Mouse (Mus musculus) liver, embryonic 14.5 days (tissue): ENCODE results near the gene Fgfr2. TPM values are rescaled to one million over a fixed set of nuclear protein-coding genes. Genes with fewer than 3 reads are reported as not detected.
A peak's percentile ranks its signal among the peaks of the same experiment; 100 is the strongest.

Experiments used
- ATAC-seq: fragments of 200-750 bp; cut with Nextera tagmentation; 2 replicates; pipeline ENCODE4 v1.8.0; 2017; ENCODE audit warnings: moderate number of reproducible peaks, mild to moderate bottlenecking, moderate library complexity; ENCODE audit not compliant: insufficient read depth
- DNase-seq, 3 experiments: peaks; one replicate each; pipeline ENCODE4 v3.0.0-alpha.2; 2012 to 2013; ENCODE audit warnings: low read depth in 3 of 3, low spot score in 3 of 3
- H3K27ac ChIP-seq: fragments of 300-500 bp; sonication (generic); 2 replicates; pipeline ENCODE4 v1.5.1; 2014; ENCODE audit warnings: moderate library complexity, mild to moderate bottlenecking, control low read depth, inconsistent platforms
- H3K27me3 ChIP-seq: fragments of 300-500 bp; sonication (generic); 2 replicates; pipeline ENCODE4 v1.6.1; 2014; ENCODE audit warnings: mild to moderate bottlenecking, low read length, moderate library complexity; ENCODE audit not compliant: control insufficient read depth, insufficient read depth
- H3K36me3 ChIP-seq: fragments of 300-500 bp; sonication (generic); replicated peaks from 2 replicates; pipeline ENCODE4 v1.6.1; 2014; ENCODE audit warnings: low read depth; ENCODE audit not compliant: control insufficient read depth, insufficient read depth
- H3K4me1 ChIP-seq, 2 experiments: fragments of 200-500 bp in 1 of 2; fragments of 300-500 bp in 1 of 2; sonication (generic) in 1 of 2; replicated peaks; 2 replicates each; pipeline ENCODE4 v1.6.1; 2012 to 2014; ENCODE audit warnings: antibody characterized with exemption in 1 of 2, inconsistent platforms in 1 of 2, low read length in 1 of 2; ENCODE audit not compliant: control insufficient read depth in 2 of 2, insufficient read depth in 2 of 2
- H3K4me2 ChIP-seq: fragments of 300-500 bp; sonication (generic); 2 replicates; pipeline ENCODE4 v1.6.1; 2014; ENCODE audit warnings: low read depth, mild to moderate bottlenecking, control low read depth, moderate library complexity
- H3K4me3 ChIP-seq, 2 experiments: fragments of 200-500 bp in 1 of 2; fragments of 300-500 bp in 1 of 2; sonication (generic) in 1 of 2; 2 replicates each; pipeline ENCODE4 v1.5.1; 2012 to 2014; ENCODE audit warnings: low read depth in 2 of 2, low read length in 2 of 2, mild to moderate bottlenecking in 2 of 2, control low read depth in 1 of 2, inconsistent platforms in 1 of 2, moderate library complexity in 1 of 2; ENCODE audit not compliant: insufficient read depth in 1 of 2
- H3K9ac ChIP-seq: fragments of 300-500 bp; sonication (generic); replicated peaks from 2 replicates; pipeline ENCODE4 v1.6.1; 2014; ENCODE audit warnings: mild to moderate bottlenecking, control low read depth, moderate library complexity
- H3K9me3 ChIP-seq: fragments of 300-500 bp; sonication (generic); 2 replicates; pipeline ENCODE4 v1.6.1; 2016; ENCODE audit warnings: low read length, mixed read lengths; ENCODE audit not compliant: control insufficient read depth
- CTCF ChIP-seq: IDR thresholded peaks from 2 replicates; pipeline ENCODE4 v1.5.1; 2016; ENCODE audit warnings: antibody characterized with exemption, low read depth, control low read depth
- EP300 ChIP-seq: IDR thresholded peaks from 2 replicates; pipeline ENCODE4 v1.6.1; 2016; ENCODE audit warnings: antibody characterized with exemption, low read depth
- WGBS: fragments of 180-500 bp; shearing (Covaris S2); extraction: QIAGEN DNeasy Blood & Tissue Kit; methylation state at CpG from one replicate; pipeline ENCODE4 v1.1.7; 2014; ENCODE audit not compliant: insufficient replicate concordance; 5-methylcytosine and 5-hydroxymethylcytosine counted together
- polyA plus RNA-seq, 2 experiments: library from polyadenylated mRNA; depleted of rRNA in 1 of 2; stranded (reverse) in 1 of 2; unstranded in 1 of 2; fragments of >200 nt; fragmentation: Nextera tagmentation in 1 of 2; extraction: Ambion mirVana in 1 of 2; gene quantifications; 2 replicates each; pipeline versions ENCODE4 v1.2.1 to v1.2.3; 2012 to 2014

Gene Fgfr2
- polyA plus RNA-seq, 2 experiments: 7.9 to 8.8 TPM

DNA sequence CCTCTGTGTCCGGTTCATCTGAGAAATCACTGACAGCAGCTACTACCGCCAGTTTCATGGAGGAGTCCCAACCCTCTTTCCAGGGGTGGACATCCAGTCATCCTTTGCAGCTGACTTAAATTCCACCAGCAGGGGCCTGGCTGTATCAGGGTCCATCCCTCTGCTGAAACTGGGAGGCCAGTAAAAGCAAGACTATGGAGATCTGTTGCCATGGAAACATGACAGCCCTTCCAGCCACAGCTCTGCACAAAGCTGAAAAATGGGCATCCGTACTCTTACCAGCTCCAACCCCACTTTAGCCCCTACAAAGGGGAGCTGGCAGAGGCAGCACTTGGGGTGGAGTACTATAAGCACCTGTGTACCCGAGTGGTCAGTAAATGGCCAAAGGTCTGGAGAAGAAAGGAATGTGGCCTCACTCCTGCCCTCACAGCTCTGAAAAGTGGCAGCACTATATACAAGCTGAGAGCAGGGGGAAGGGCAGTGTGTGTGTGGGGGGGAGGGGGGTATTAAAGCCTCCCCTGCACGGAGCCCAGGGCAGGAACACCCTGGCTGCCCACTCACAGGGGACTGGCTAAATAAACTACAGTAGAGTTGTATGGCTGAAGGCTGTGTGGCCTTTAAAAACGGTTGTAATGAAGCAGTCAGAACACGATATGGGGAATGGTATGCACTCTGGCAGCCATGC, 341.9 kb downstream of the Fgfr2 start:
- 71% methylated on average over 7 of the region's 7 CpGs for WGBS
- Histone ChIP-seq H3K4me1 (peaks cover 42 to 47% of the 10 kb centered on the region in 2 experiments), H3K27ac (no peak overlapping the region), H3K4me3 (no peak overlapping the region), H3K9me3 (no peaks in the 10 kb centered on the region), H3K9ac (no peak overlapping the region), H3K27me3 (no peaks in the 10 kb centered on the region), H3K4me2 (no peak overlapping the region), H3K36me3 (no peaks in the 10 kb centered on the region)
- DNase-seq (no peak), ATAC-seq (no peak)
- TF ChIP-seq CTCF (no peak), EP300 (no peak)

DNA sequence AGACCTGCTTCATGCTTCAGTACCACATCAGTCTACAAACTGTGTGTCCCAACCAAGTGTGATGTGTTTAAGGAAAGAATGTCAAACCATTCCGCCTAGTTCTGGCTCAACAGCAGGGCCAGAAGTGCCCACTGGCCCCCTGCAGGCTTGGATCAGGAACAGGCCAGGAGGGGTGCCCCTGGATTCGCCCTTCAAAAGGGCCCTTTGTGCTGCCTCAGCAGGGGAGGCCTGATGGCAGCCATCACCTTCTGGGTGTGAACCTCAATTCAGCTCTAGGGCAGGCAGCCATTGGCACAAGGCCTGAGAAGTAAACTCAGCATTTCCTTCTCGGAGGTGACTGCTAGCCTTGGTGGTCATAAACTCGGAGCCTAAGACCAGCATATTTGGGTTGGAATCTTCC, 342.5 kb downstream of the Fgfr2 start:
- peaks cover 42 to 46% of the 10 kb centered on the region in 2 experiments for H3K4me1 ChIP-seq
- no peak for DNase-seq
- H3K9ac ChIP-seq: no peak overlapping the region
- no peak overlapping the region for H3K4me2 ChIP-seq
- no peaks in the 10 kb centered on the region for H3K9me3 ChIP-seq
- H3K36me3 ChIP-seq: no peaks in the 10 kb centered on the region
- ATAC-seq: no peak
- H3K27ac ChIP-seq: peak overlapping the region; percentile 52
- H3K27me3 ChIP-seq: no peaks in the 10 kb centered on the region
- TF ChIP-seq EP300 (no peak), CTCF (no peak)
- H3K4me3 ChIP-seq: no peak overlapping the region
- WGBS: 77% methylated on average over 4 of the region's 4 CpGs

DNA sequence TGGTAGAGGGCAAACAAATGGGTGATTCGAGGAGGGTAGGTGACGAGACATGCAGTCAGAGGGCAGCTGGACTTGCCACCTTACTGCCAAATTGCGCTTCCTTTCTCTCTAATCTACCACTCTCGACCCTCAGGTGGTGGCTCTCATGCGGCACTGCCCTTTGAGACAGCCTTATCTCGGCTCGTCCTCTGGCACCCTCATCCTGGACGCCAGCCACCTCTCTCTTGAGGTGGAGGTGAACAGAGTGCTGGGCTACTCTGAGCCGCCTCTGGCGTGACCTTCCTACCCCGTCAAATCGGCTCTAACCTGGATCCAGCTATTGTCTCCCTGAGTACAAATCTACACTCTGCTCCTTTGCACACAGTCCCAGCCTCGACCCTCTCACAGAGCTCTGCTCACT, 344.5 kb downstream of the Fgfr2 start:
- H3K4me2 ChIP-seq: peak overlapping the region; percentile 73
- WGBS: 40% methylated on average over 13 of the region's 13 CpGs
- no peaks in the 10 kb centered on the region for H3K27me3 ChIP-seq

DNA sequence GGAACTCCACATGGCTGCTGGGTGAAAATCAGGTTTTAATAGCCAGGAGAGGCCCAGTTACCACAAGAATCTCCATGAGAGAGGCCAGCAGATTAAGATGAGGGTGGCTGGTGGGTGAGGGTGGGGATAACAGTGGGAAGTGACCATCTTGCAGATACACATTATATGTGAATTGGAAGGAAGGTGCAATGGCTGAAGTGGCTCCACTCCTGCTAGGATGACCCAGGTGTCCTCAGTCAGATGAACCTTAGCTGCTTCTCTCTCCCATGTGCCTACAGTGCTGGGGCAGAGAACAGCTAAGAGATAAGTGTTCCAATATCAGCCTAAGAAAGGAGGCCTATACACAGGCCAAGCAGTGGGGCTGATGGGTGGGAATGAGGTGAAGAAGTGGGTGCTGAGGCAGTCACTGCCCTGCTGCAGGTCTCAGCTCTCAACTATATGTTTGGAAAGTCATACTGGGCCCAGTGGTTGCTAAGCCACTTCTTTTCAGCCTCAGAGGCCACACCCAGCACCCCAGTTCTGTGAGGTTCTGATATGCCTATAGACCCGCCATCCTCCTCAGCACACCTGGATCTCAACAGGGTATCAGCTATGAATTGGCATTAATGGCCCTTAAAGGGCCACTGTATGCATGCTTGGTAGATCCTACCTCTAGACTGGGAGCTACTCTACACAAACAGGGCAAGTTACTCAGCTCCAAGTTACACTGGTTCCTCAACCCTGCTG, 345.3 kb downstream of the Fgfr2 start:
- H3K9me3 ChIP-seq: no peaks in the 10 kb centered on the region

More for the DNA sequence above, 344.5 kb downstream of the Fgfr2 start:
- H3K4me1 ChIP-seq: peaks cover 43 to 47% of the 10 kb centered on the region in 2 experiments
- TF ChIP-seq CTCF (no peak), EP300 (no peak)
- DNase-seq: peak in 1 of 3 experiments; percentile 52
- H3K36me3 ChIP-seq: peaks cover 6% of the 10 kb centered on the region
- H3K9me3 ChIP-seq: no peaks in the 10 kb centered on the region
- ATAC-seq: peak; percentile 55
- H3K4me3 ChIP-seq: peak overlapping the region in 1 of 2 experiments; percentile 31; a peak in 2 of 4 replicates
- peak overlapping the region; percentile 99 for H3K27ac ChIP-seq
- peak overlapping the region; percentile 78 for H3K9ac ChIP-seq

DNA sequence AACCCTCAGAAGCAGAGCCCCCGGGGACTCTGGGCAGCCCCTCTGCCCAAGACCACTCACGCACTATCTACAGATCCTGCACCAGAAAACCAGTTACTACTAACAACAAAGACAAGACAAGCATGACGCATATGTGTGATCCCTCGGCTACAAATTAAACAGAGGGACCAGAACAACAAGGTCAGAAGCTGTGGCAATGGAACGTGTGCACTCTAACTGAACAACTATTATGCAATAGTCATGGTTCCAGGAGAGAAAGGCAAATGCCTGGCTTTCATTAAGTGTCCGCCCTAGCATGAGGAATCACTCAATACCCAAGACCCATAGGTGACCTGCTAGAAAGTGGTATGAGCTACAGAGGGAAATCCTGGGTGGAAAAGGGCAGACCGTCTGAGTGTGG, 346.0 kb downstream of the Fgfr2 start:
- Histone ChIP-seq H3K36me3 (peaks cover 6% of the 10 kb centered on the region), H3K4me3 (peak overlapping the region; percentile 1 to 87; a peak in 3 of 4 replicates), H3K4me2 (peak overlapping the region; percentile 73), H3K27ac (peak overlapping the region; percentile 99), H3K4me1 (peaks cover 51 to 60% of the 10 kb centered on the region in 2 experiments), H3K9me3 (no peaks in the 10 kb centered on the region), H3K27me3 (no peaks in the 10 kb centered on the region), H3K9ac (peak overlapping the region; percentile 94)
- TF ChIP-seq EP300 (no peak), CTCF (no peak)
- 56% methylated on average over 7 of the region's 7 CpGs for WGBS
- DNase-seq (no peak), ATAC-seq (no peak)

More for the DNA sequence above, 345.3 kb downstream of the Fgfr2 start:
- DNase-seq (peak; percentile 89 to 92 (median 89)), ATAC-seq (peak; percentile 88)
- peak overlapping the region; percentile 94 for H3K9ac ChIP-seq
- peaks cover 49 to 54% of the 10 kb centered on the region in 2 experiments for H3K4me1 ChIP-seq
- peak overlapping the region; percentile 73 for H3K4me2 ChIP-seq
- no peaks in the 10 kb centered on the region for H3K27me3 ChIP-seq
- peaks cover 6% of the 10 kb centered on the region for H3K36me3 ChIP-seq
- WGBS: 20% methylated on average over 1 of the region's 1 CpGs
- peak overlapping the region; percentile 7 to 31; a peak in 3 of 4 replicates for H3K4me3 ChIP-seq
- TF ChIP-seq EP300 (peak; percentile 92), CTCF (no peak)
- peak overlapping the region; percentile 99 for H3K27ac ChIP-seq
